Mouse (Mus musculus) embryonic facial prominence, embryonic 12.5 days (tissue): ENCODE measurements around the gene Pan3. TPM values are rescaled to one million over a fixed set of nuclear protein-coding genes. Genes with fewer than 3 reads are reported as not detected.
"Not testable (repeated sequence)": the region's sequence is repeated elsewhere in the genome, so short reads cannot be mapped to it uniquely, and the experiment has no call there.

ENCODE experiments used
- ATAC-seq: fragments of 200-750 bp; cut with Nextera tagmentation; 2 replicates; pipeline ENCODE4 v1.8.0; 2017; ENCODE audit not compliant: insufficient number of reproducible peaks, insufficient read depth, low FRiP score, low TSS enrichment
- H3K27ac ChIP-seq: fragments of 300-500 bp; sonication (generic); 2 replicates; pipeline ENCODE4 v1.5.1; 2016; ENCODE audit warnings: mild to moderate bottlenecking
- H3K27me3 ChIP-seq: fragments of 300-500 bp; sonication (generic); 2 replicates; pipeline ENCODE4 v1.6.1; 2016; ENCODE audit warnings: mild to moderate bottlenecking, moderate library complexity
- H3K36me3 ChIP-seq: fragments of 300-500 bp; sonication (generic); 2 replicates; pipeline ENCODE4 v1.6.1; 2016; ENCODE audit warnings: mild to moderate bottlenecking
- H3K4me1 ChIP-seq: fragments of 300-500 bp; sonication (generic); 2 replicates; pipeline ENCODE4 v1.6.1; 2016
- H3K4me2 ChIP-seq: fragments of 300-500 bp; sonication (generic); replicated peaks from 2 replicates; pipeline ENCODE4 v1.6.1; 2016; ENCODE audit warnings: mild to moderate bottlenecking, moderate library complexity
- H3K4me3 ChIP-seq: fragments of 300-500 bp; sonication (generic); 2 replicates; pipeline ENCODE4 v1.5.1; 2016; ENCODE audit warnings: mild to moderate bottlenecking
- H3K9ac ChIP-seq: fragments of 300-500 bp; sonication (generic); 2 replicates; pipeline ENCODE4 v1.6.1; 2016; ENCODE audit warnings: mild to moderate bottlenecking, moderate library complexity
- H3K9me3 ChIP-seq: fragments of 300-500 bp; sonication (generic); 2 replicates; pipeline ENCODE4 v1.6.1; 2016; ENCODE audit warnings: mild to moderate bottlenecking, moderate library complexity
- whole genome bisulfite sequencing: fragments of 180-500 bp; shearing (Covaris S2); methylation state at CpG from one replicate; pipeline ENCODE4 v1.1.7; 2016; 5-methylcytosine and 5-hydroxymethylcytosine counted together
- polyA plus RNA-seq: library from polyadenylated mRNA; unstranded; fragments of >200 nt; fragmentation: Nextera tagmentation; extraction: Ambion mirVana; gene quantifications from 2 replicates; pipeline ENCODE4 v1.2.1, GENCODE M21; 2016

Gene Pan3
- polyA plus RNA-seq, 1 experiment from 2014 or later: 62.4 TPM

DNA sequence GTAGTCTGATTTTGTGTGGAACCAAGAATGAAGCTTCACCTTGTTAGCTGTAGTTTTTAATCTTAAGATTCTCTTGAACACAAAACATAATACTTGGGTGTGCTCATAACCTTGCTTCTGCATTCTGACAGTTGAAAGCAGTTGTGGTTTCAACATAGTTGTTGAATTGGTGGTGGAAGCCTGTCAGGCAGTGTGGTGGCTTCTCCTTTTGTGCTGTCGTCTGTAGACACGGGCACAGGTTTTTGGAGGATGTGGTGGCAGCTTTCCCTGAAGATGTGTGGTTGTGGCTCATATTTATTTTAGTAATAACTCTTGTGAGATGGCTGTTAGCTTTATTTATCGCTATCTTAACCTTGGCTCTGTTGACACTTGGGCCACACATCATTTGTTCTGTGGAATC, 97.8 kb downstream of the Pan3 start:
- H3K4me1 ChIP-seq: no peaks in the 10 kb centered on the region
- H3K27ac ChIP-seq: no peak overlapping the region
- no peaks in the 10 kb centered on the region for H3K9me3 ChIP-seq
- no peaks in the 10 kb centered on the region for H3K27me3 ChIP-seq
- no peak overlapping the region for H3K9ac ChIP-seq
- no peak overlapping the region for H3K4me3 ChIP-seq
- 80% methylated on average over 3 of the region's 3 CpGs for WGBS
- no peak overlapping the region for H3K4me2 ChIP-seq
- H3K36me3 ChIP-seq: peaks cover 31% of the 10 kb centered on the region
- no peak for ATAC-seq

DNA sequence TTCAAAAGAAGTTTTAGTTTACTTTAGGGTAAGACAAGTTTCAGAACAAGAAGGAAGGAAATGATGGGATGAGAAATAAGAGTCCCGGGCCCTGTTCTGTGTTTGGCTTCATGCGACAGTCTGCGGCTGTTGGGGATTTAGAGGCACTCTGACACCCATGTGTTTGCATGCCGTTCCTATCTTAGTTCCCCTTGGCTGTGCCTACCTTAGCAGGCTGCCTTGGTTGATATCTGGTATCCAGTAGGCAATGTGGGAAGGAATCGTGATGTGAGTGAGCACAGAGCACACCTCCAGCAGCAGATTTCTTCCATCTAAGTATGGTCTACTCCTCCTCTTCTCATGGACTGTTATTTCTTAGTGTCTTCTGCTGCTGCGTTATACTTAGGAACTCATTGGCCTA, 102.1 kb downstream of the Pan3 start:
- H3K27me3 ChIP-seq: no peaks in the 10 kb centered on the region
- H3K27ac ChIP-seq: no peak overlapping the region
- no peak overlapping the region for H3K9ac ChIP-seq
- no peaks in the 10 kb centered on the region for H3K9me3 ChIP-seq
- H3K4me3 ChIP-seq: no peak overlapping the region
- ATAC-seq: no peak
- H3K36me3 ChIP-seq: peaks cover 26% of the 10 kb centered on the region
- WGBS: 97% methylated on average over 6 of the region's 6 CpGs
- no peaks in the 10 kb centered on the region for H3K4me1 ChIP-seq
- H3K4me2 ChIP-seq: no peak overlapping the region

DNA sequence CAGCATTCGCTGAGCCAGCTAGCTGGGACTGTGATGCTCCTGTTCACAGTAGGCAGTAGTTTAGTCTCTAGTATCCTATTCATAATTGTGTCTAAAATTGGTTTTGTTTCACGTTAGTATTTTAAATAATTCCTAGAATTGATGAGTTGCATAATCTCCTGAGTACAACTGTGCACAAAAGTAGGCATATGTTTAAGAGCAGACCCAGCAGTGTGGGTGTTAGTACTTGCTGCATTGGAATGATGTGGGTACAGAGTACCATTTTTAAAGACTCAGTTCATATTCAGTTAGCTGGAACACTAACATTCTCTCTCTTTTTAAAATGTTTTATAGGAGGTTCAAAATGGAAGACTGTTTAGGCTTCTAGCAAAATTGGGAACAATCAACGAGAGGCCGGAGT, 109.4 kb downstream of the Pan3 start:
- no peak overlapping the region for H3K9ac ChIP-seq
- ATAC-seq: no peak
- no peak overlapping the region for H3K27ac ChIP-seq
- 94% methylated on average over 4 of the region's 4 CpGs for WGBS
- no peaks in the 10 kb centered on the region for H3K27me3 ChIP-seq
- peaks cover 37% of the 10 kb centered on the region for H3K36me3 ChIP-seq
- no peaks in the 10 kb centered on the region for H3K4me1 ChIP-seq
- H3K4me2 ChIP-seq: no peak overlapping the region
- no peaks in the 10 kb centered on the region for H3K9me3 ChIP-seq
- H3K4me3 ChIP-seq: no peak overlapping the region

DNA sequence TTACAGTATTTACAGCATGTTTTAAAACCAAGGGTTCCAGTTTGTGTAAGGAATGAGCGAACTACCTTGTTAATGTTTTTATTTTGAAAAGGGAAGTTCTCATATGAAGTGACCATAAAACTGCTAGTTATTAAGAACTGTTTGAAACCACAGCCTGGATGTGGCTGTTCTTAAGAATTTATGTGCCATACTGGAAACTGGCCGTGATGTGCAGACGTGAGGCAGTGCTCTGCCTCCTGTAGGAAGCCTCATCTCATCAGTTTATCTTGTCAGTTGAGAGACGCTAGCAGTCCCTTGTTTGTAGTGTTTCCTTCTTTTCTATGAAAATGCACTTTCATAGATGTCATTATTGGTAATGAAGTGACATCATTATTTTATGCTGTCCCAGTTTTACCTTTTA, 109.9 kb downstream of the Pan3 start:
- no peaks in the 10 kb centered on the region for H3K4me1 ChIP-seq
- H3K9ac ChIP-seq: no peak overlapping the region
- H3K27me3 ChIP-seq: no peaks in the 10 kb centered on the region
- no peaks in the 10 kb centered on the region for H3K9me3 ChIP-seq
- WGBS: 94% methylated on average over 4 of the region's 4 CpGs
- peaks cover 37% of the 10 kb centered on the region for H3K36me3 ChIP-seq
- no peak overlapping the region for H3K27ac ChIP-seq
- no peak overlapping the region for H3K4me2 ChIP-seq
- no peak overlapping the region for H3K4me3 ChIP-seq
- ATAC-seq: no peak

DNA sequence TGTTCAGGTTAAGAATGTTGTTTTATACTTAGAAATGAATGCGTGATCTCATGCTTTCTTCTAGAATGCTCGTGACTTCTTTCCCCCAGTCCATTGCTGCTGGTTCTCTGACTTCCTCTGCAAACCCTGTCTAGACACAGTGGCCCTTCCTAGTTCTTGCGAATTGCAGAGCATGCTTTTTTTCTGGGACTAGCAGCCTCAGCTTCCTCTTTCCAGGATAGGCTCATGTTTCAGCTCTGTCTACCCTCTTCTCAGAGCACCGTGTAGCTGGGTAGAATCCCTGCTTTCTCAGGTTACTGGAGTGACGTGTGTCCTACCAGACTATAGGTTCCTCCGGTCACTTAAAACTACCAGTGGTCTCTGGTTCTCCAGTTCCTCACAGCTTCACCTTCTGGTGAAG, 112.3 kb downstream of the Pan3 start:
- Histone ChIP-seq H3K4me2 (no peak overlapping the region), H3K36me3 (peaks cover 34% of the 10 kb centered on the region), H3K27me3 (no peaks in the 10 kb centered on the region), H3K9ac (no peak overlapping the region), H3K4me3 (no peak overlapping the region), H3K4me1 (no peaks in the 10 kb centered on the region), H3K27ac (no peak overlapping the region), H3K9me3 (no peaks in the 10 kb centered on the region)
- 54% methylated on average over 6 of the region's 6 CpGs for WGBS
- no peak for ATAC-seq

DNA sequence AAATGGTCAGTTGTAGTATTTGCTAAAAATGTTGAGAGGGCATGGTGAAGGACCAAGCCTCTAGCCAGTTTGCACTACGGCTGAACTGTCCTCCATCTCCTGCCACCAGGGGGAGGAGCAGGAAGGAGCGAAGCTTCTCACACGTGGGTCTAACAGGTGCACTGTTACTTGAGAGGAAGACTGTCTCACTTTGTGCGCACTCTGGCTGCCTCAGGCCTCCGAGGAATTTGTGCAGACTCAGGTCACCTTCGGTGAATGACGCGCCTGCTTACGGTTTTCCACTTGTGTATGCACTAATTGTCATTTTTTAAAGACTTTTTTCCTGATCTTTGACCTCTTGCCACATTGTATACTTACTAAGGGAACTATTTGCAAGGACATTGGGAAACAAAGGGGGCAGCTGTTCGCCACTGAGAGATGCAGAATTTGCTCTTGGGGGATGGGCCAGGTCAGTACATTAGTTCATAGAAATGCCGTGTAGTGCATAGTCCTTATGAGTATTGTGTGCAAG, 115.8 kb downstream of the Pan3 start:
- Histone ChIP-seq H3K4me1 (no peaks in the 10 kb centered on the region), H3K36me3 (peaks cover 51% of the 10 kb centered on the region)
- WGBS: 66% methylated on average over 11 of the region's 11 CpGs

DNA sequence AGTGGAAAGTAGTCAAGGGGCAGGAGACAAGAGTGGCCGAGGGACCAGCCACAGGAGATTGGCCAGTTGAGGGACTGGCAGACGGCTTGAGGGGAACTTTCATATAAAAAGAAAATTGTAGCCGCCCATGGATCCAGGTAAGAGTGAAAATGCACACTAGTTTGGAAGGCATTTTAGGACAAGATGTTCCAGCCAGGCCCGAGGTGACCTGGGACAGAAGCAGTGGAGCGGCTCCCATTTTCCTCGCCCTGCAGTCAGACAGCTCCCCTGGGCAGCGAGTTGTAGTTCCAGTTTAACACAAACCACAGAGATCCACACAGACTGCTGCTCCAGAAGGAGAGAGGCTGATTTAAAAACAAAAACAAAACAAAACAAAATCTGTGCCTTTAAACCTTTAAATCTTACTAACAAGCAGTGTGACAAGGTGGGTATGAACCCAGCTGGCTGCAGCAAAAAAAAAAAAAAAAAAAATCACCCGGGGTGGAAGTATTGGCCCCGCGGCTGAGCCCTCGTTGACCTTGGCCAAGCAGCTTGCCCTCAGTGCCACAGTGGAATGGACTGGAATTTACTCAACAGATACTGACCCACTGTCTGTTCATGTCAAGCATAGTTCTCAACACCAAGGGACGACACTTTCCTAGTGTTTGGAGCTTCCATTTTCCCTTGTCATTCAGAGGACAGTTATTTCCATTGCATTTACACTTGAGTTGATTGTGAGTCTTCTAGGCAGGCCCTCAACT, 119.2 kb downstream of the Pan3 start:
- no peaks in the 10 kb centered on the region for H3K27me3 ChIP-seq
- no peak overlapping the region for H3K4me2 ChIP-seq
- 85% methylated on average over 12 of the region's 12 CpGs for WGBS
- H3K4me3 ChIP-seq: no peak overlapping the region
- no peak overlapping the region for H3K27ac ChIP-seq
- no peak overlapping the region for H3K9ac ChIP-seq
- ATAC-seq: no peak
- H3K4me1 ChIP-seq: no peaks in the 10 kb centered on the region
- peaks cover 38% of the 10 kb centered on the region for H3K36me3 ChIP-seq
- H3K9me3 ChIP-seq: no peaks in the 10 kb centered on the region

More for the DNA sequence above, 115.8 kb downstream of the Pan3 start:
- no peak overlapping the region for H3K4me2 ChIP-seq
- H3K4me3 ChIP-seq: no peak overlapping the region
- no peaks in the 10 kb centered on the region for H3K9me3 ChIP-seq
- no peak for ATAC-seq
- no peak overlapping the region for H3K9ac ChIP-seq
- no peaks in the 10 kb centered on the region for H3K27me3 ChIP-seq
- no peak overlapping the region for H3K27ac ChIP-seq

DNA sequence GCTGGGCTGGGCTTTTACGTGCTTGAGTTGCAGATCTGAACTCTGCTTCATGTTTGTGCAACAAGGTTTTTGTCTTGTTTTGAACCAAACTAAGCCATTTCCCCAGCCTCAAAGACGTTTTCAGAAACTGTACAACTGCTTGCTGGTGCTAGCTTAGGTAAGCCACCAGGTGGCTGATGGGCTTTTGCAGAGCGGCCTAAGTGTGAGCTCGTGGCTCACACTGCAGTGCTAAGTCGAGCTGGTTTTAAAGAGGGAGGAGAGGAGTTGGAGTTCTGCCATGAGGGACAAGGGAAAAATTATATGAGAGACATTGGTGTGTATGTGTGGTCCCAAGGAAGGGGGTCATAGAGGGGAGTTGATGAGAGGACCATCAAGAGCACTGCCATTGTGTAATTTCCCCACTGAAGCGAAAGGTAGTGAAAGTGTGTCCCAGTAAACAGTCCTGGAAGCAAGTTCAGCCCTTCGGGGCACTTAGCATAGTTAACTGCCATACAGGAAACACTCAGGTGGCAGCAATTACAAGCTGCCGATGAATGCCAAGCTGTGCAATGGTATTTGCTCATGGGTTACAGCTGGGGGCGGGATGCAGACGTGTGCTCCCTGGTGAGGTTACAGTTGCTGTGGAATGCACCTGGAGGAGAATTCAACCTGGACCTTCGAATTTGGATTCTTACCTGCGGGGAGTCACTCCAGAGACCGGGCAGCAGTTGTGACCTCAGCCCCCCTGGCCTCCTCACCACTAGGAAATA, 122.1 kb downstream of the Pan3 start:
- Histone ChIP-seq H3K9ac (no peak overlapping the region), H3K27me3 (no peaks in the 10 kb centered on the region), H3K36me3 (peaks cover 30% of the 10 kb centered on the region), H3K4me3 (no peak overlapping the region), H3K9me3 (no peaks in the 10 kb centered on the region), H3K4me1 (peaks cover 2% of the 10 kb centered on the region; the same call in 1 of the 2 replicates), H3K27ac (no peak overlapping the region), H3K4me2 (no peak overlapping the region)
- 0 out of 2 replicates have a peak, but pooled peaks have one; percentile 47 for ATAC-seq
- WGBS: 63% methylated on average over 13 of the region's 13 CpGs

DNA sequence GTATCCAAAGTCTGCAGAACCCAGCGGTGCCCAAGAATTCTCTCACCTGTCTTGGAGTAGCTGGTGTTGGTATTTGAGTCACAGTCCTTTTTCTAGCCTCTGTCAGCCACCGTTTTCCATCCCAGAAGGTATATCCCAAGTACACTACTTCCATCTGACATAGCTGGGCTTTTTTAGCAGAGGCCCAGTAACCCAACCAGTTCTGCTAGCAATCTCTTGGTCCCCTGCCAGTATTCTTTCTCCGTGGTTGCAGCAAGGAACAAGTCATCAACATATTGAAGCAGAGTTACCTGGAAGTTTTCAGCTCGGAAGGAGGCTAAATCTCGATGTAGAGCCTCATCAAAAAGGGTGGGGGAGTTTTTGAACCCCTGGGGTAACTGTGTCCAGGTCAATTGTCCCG, 127.7 kb downstream of the Pan3 start:
- not testable (repeated sequence) for H3K4me2 ChIP-seq, ATAC-seq, H3K9ac ChIP-seq, H3K36me3 ChIP-seq, H3K4me1 ChIP-seq, H3K9me3 ChIP-seq, H3K4me3 ChIP-seq, H3K27ac ChIP-seq, H3K27me3 ChIP-seq
- WGBS: 67% methylated on average over 6 of the region's 6 CpGs

DNA sequence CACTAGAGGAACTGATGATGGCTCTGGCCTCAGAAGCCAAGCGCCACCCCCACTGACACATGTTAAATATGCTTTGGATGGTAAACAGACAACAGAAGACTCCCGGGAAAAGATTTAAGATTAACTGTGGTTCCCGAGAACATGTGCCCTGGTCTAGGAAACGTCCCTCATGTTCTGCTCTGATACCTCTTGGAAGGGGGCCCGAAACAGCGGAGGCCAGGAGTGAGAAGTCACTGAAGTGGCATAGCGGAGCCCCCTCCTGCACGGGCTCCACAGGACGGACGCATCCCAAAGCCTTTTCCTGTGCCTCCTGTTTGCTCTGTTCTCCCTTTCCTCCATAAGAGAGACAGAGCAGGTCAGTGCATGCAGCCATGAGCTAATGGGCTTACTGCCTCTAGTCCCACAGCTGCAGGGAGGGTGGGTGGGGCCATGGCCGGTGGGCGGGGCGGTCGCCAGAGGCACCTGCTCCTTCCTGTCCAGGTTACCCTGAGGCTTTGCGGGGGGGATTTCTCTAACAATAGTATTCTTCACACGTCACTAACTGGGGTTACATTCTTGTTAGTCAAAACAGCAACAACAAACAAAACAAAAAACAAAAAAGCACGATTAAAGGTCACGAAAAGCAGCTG, 133.7 kb downstream of the Pan3 start:
- no peaks in the 10 kb centered on the region for H3K9me3 ChIP-seq
- peak; percentile 60; the same call in 1 of the 2 replicates for ATAC-seq
- WGBS: 40% methylated on average over 18 of the region's 18 CpGs
- no peak overlapping the region for H3K9ac ChIP-seq
- no peak overlapping the region for H3K27ac ChIP-seq
- H3K27me3 ChIP-seq: no peaks in the 10 kb centered on the region; the same call in 1 of the 2 replicates
- H3K4me3 ChIP-seq: no peak overlapping the region
- peak overlapping the region; percentile 29 for H3K4me2 ChIP-seq
- no peaks in the 10 kb centered on the region for H3K36me3 ChIP-seq
- peaks cover 5% of the 10 kb centered on the region for H3K4me1 ChIP-seq

DNA sequence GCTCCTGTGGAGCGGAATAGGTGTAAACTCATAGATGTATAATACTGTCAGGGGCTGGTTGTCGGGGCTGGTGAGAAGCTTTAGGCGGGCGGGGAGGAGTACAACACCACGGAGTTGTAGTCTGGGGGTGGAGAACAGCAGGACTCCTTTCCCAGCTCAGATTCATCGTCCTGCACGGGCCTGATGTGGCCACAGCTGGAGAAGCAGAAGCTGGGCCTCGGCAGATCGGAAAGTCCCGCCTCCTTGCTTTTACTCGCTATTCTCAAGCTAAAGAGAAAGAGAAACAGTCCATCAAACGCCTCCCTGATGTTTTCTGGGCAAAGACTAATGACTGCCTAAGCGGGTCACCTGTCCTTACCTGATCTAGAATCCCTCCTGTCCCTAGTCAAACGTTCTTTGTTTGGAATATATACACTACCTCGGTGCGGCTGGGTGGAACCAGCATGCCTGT, 134.2 kb downstream of the Pan3 start:
- WGBS: 24% methylated on average over 16 of the region's 16 CpGs
- H3K9ac ChIP-seq: no peak overlapping the region
- no peak overlapping the region for H3K27ac ChIP-seq
- peaks cover 5% of the 10 kb centered on the region for H3K4me1 ChIP-seq
- H3K9me3 ChIP-seq: no peaks in the 10 kb centered on the region
- H3K4me2 ChIP-seq: peak overlapping the region; percentile 29
- no peaks in the 10 kb centered on the region for H3K36me3 ChIP-seq
- peak; percentile 52; the same call in 1 of the 2 replicates for ATAC-seq
- no peak overlapping the region for H3K4me3 ChIP-seq
- no peaks in the 10 kb centered on the region; the same call in 1 of the 2 replicates for H3K27me3 ChIP-seq
